ENCODE assay signal across 11 mouse cellular contexts in the genomic region with DNA sequence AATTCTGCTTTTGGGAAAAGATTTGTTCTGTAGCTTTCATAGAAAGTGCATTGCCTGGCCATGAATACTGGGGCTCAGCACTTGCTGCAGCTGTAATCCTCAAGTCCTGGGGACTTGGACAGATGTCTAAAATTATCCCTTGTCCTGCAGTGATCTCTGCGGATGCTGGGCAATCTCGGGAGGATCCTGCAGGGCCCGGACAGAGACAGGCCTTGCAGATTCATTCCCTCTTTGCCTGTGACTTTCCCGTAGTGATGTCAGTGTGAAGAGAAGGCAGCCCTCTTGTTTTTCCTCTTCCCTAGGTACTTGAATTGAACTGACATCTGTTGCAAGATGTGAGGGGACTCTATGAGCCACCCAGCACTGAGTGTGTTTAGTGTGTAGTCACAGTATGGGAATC.
DNase-seq lines count a peak whose midpoint lies in the region; ATAC-seq lines count a peak whose summit lies in the region.
"Had no signal": no experiment of that assay in that cellular context is flagged by ENCODE, and none has a peak within 500 bp of the region (broad histone marks: within the 10 kb centered on the region; RNA-seq: fewer than 3 reads in every experiment).

No protein-coding gene starts in this region.

- H3K9ac ChIP-seq in lung, embryonic 15.5 days = no peak overlapping the region
- 0 out of 2 replicates have a peak overlapping the region, but pooled peaks have one; percentile 35 for H3K9ac ChIP-seq in intestine, embryonic 16.5 days (ENCODE audit: low read depth, low read length)
- H3K9ac ChIP-seq in stomach, embryonic 15.5 days = no peak overlapping the region
- H3K9ac ChIP-seq: neural tube, embryonic 12.5 days had no signal

- H3K4me1 ChIP-seq in heart, embryonic 10.5 days = peaks cover 55% of the 10 kb centered on the region
- H3K4me1 ChIP-seq in lung, embryonic 15.5 days = peaks cover 48% of the 10 kb centered on the region
- H3K4me1 ChIP-seq in intestine, embryonic 16.5 days (ENCODE audit: control insufficient read depth, insufficient read depth, low read length) = peaks cover 54% of the 10 kb centered on the region
- peaks cover 38% of the 10 kb centered on the region for H3K4me1 ChIP-seq in stomach, embryonic 15.5 days

- WGBS in heart, embryonic 10.5 days = 20% methylated on average over 4 of the region's 4 CpGs
- WGBS in lung, embryonic 15.5 days = 52% methylated on average over 4 of the region's 4 CpGs
- 47% methylated on average over 4 of the region's 4 CpGs for WGBS in intestine, embryonic 16.5 days
- WGBS in stomach, embryonic 15.5 days = 62% methylated on average over 4 of the region's 4 CpGs

- ATAC-seq in lung, embryonic 15.5 days (ENCODE audit: borderline replicate concordance, extremely low read depth, low FRiP score, low TSS enrichment) = no peak
- ATAC-seq in intestine, embryonic 16.5 days = no peak
- no peak for ATAC-seq in stomach, embryonic 15.5 days (ENCODE audit: insufficient read depth, low FRiP score, low read depth)

- no peaks in the 10 kb centered on the region for H3K27me3 ChIP-seq in heart, embryonic 10.5 days (ENCODE audit: insufficient read depth, poor library complexity, severe bottlenecking)
- no peaks in the 10 kb centered on the region for H3K27me3 ChIP-seq in lung, embryonic 15.5 days
- no peaks in the 10 kb centered on the region for H3K27me3 ChIP-seq in intestine, embryonic 16.5 days (replicated peaks; ENCODE audit: control insufficient read depth, insufficient read depth, low read length)
- H3K27me3 ChIP-seq in stomach, embryonic 15.5 days (replicated peaks) = no peaks in the 10 kb centered on the region
- H3K27me3 ChIP-seq: neural tube, embryonic 12.5 days had no signal

- DNase-seq in heart, embryonic 10.5 days (ENCODE audit: low spot score) = no peak
- DNase-seq in heart, postnatal 36 days = no peak
- DNase-seq in lung, postnatal 36 days = no peak
- no peak for DNase-seq in B cell, adult 2 months
- no peak for DNase-seq in cerebellum, postnatal 4 days (ENCODE audit: low spot score in 2 of 2)
- DNase-seq: cerebellum, adult 11-12 months; lung, adult 18-20 months had no signal

- H3K9me3 ChIP-seq in heart, embryonic 10.5 days = no peaks in the 10 kb centered on the region
- no peaks in the 10 kb centered on the region for H3K9me3 ChIP-seq in lung, embryonic 15.5 days
- H3K9me3 ChIP-seq in intestine, embryonic 16.5 days (ENCODE audit: control insufficient read depth, low read length) = no peaks in the 10 kb centered on the region
- H3K9me3 ChIP-seq in stomach, embryonic 15.5 days = no peaks in the 10 kb centered on the region
- H3K9me3 ChIP-seq: neural tube, embryonic 12.5 days had no signal

- peak overlapping the region; percentile 81 for H3K27ac ChIP-seq in heart, embryonic 10.5 days
- H3K27ac ChIP-seq in lung, embryonic 15.5 days = peak overlapping the region; percentile 15; the same call in 1 of the 2 replicates
- H3K27ac ChIP-seq in intestine, embryonic 16.5 days (ENCODE audit: low read length) = peak overlapping the region; percentile 67; the same call in 1 of the 2 replicates
- peak overlapping the region; percentile 17; the same call in 1 of the 2 replicates for H3K27ac ChIP-seq in stomach, embryonic 15.5 days
- H3K27ac ChIP-seq: neural tube, embryonic 12.5 days had no signal

- intact Hi-C loops in heart, postnatal 36 days (cut with DNase I) = no loop called here

- no peak overlapping the region for H3K4me3 ChIP-seq in heart, embryonic 10.5 days
- no peak overlapping the region for H3K4me3 ChIP-seq in lung, embryonic 15.5 days
- no peak overlapping the region for H3K4me3 ChIP-seq in intestine, embryonic 16.5 days (ENCODE audit: low read length)
- no peak overlapping the region for H3K4me3 ChIP-seq in stomach, embryonic 15.5 days (replicated peaks)
- H3K4me3 ChIP-seq: neural tube, embryonic 12.5 days had no signal

- H3K4me2 ChIP-seq in lung, embryonic 15.5 days = no peak overlapping the region
- H3K4me2 ChIP-seq in intestine, embryonic 16.5 days (ENCODE audit: low read depth, low read length) = no peak overlapping the region
- no peak overlapping the region for H3K4me2 ChIP-seq in stomach, embryonic 15.5 days
- H3K4me2 ChIP-seq: neural tube, embryonic 12.5 days had no signal

- H3K36me3 ChIP-seq in heart, embryonic 10.5 days = peaks cover 28% of the 10 kb centered on the region; the same call in 1 of the 2 replicates
- H3K36me3 ChIP-seq in lung, embryonic 15.5 days = peaks cover 17% of the 10 kb centered on the region; the same call in 1 of the 2 replicates
- H3K36me3 ChIP-seq in intestine, embryonic 16.5 days (ENCODE audit: control insufficient read depth, insufficient read depth, low read length) = 0 out of 2 replicates have a peak, but pooled peaks cover 4% of the 10 kb centered on the region
- H3K36me3 ChIP-seq in stomach, embryonic 15.5 days = no peaks in the 10 kb centered on the region; the same call in 1 of the 2 replicates

Comparison
In these comparisons a context has a peak if more than half of its experiments do, and no peak if none do; other contexts are left out.
1. H3K27ac ChIP-seq: peak in every context shown above with its lines; median percentile 81 in heart, embryonic 10.5 days; 67 in intestine, embryonic 16.5 days; 17 in stomach, embryonic 15.5 days; 15 in lung, embryonic 15.5 days.